Mouse (Mus musculus) liver, embryonic 14.5 days (tissue): ENCODE measurements at regions not wholly inside any gene's neighbourhood (a gene's known extent, or its start where the extent isn't known, plus 50 kb on each side); places are given as distances from the start of the nearest gene placed in this dataset.

Experiments
- CTCF ChIP-seq: IDR thresholded peaks from 2 replicates; pipeline ENCODE4 v1.5.1; 2016; ENCODE audit warnings: antibody characterized with exemption, low read depth, control low read depth
- EP300 ChIP-seq: IDR thresholded peaks from 2 replicates; pipeline ENCODE4 v1.6.1; 2016; ENCODE audit warnings: antibody characterized with exemption, low read depth

DNA sequence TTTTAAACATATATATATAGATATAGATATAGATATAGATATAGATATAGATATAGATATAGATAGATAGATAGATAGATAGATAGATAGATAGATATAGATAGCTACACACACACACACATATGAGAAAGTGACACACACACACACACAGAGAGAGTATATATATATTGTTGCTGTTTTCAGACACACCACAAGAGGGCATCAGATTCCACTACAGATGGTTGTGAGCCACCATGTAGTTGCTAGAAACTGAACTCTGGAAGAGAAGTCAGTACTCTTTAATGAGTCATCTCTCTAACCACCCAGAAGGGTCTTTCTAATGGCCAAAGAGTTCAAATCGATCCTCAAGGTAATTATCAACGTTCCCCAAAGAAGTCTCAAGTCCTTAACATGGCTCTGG lies 205.8 kb downstream of the Ttc8 start:
- TF ChIP-seq CTCF (no peak), EP300 (no peak)
